Mouse (Mus musculus) cerebellum, adult 2 months (tissue): ENCODE measurements at regions not wholly inside any gene's neighbourhood (a gene's known extent, or its start where the extent isn't known, plus 50 kb on each side); places are given as distances from the start of the nearest gene placed in this dataset.
A peak's percentile ranks its signal among the peaks of the same experiment; 100 is the strongest.

ENCODE experiments used
- DNase-seq, 2 experiments: peaks; one replicate each; pipeline ENCODE4 v3.0.0; 2021
- H3K27ac ChIP-seq: fragments of 200-500 bp; 2 replicates; pipeline ENCODE4 v1.5.1; 2012; ENCODE audit warnings: low read length, control low read depth, inconsistent platforms; ENCODE audit not compliant: insufficient read depth
- H3K27me3 ChIP-seq: fragments of 200-500 bp; 2 replicates; pipeline ENCODE4 v1.6.1; 2012; ENCODE audit warnings: inconsistent platforms, mild to moderate bottlenecking, low read length, moderate library complexity; ENCODE audit not compliant: control insufficient read depth, insufficient read depth
- H3K4me1 ChIP-seq: fragments of 200-500 bp; 2 replicates; pipeline ENCODE4 v1.6.1; 2011; ENCODE audit warnings: low read length; ENCODE audit not compliant: control insufficient read depth, insufficient read depth
- H3K4me3 ChIP-seq: fragments of 200-500 bp; replicated peaks from 2 replicates; pipeline ENCODE3; 2011; ENCODE audit warnings: mild to moderate bottlenecking, low read depth, low read length, control low read depth; ENCODE audit not compliant: insufficient read depth
- CTCF ChIP-seq: fragments of 200-500 bp; IDR thresholded peaks from 2 replicates; pipeline ENCODE4 v1.5.1; 2011; ENCODE audit warnings: low read depth, mild to moderate bottlenecking, control low read depth, low read length, moderate library complexity, borderline replicate concordance; ENCODE audit not compliant: insufficient read depth
- POLR2A ChIP-seq: fragments of 200-500 bp; IDR thresholded peaks from 2 replicates; pipeline ENCODE4 v1.6.1; 2011; ENCODE audit warnings: low read length, control low read depth, borderline replicate concordance; ENCODE audit not compliant: insufficient read depth
- WGBS: fragments of 180-500 bp; shearing (Covaris S2); methylation state at CpG from one replicate; pipeline ENCODE4 v1.1.7; 2018; 5-methylcytosine and 5-hydroxymethylcytosine counted together

GRCm38 (mm10) chr12:92156726-92157125 lies 307.8 kb upstream of the Sel1l start:
- Histone ChIP-seq H3K27ac (no peak overlapping the region), H3K27me3 (no peaks in the 10 kb centered on the region), H3K4me3 (no peak overlapping the region), H3K4me1 (0 out of 2 replicates have a peak, but pooled peaks cover 3% of the 10 kb centered on the region)
- peak in 1 of 2 experiments; percentile 35 for DNase-seq
- TF ChIP-seq POLR2A (no peak), CTCF (no peak)

- H3K4me1 ChIP-seq: 0 out of 2 replicates have a peak, but pooled peaks cover 3% of the 10 kb centered on the region
- DNase-seq: no peak
- H3K4me3 ChIP-seq: no peak overlapping the region
- 70% methylated on average over 2 of the region's 2 CpGs for whole genome bisulfite sequencing
- H3K27me3 ChIP-seq: no peaks in the 10 kb centered on the region
- TF ChIP-seq CTCF: no peak
- TF ChIP-seq POLR2A: no peak
- no peak overlapping the region for H3K27ac ChIP-seq
These were observed 303.9 kb upstream of the Sel1l start for GRCm38 (mm10) chr12:92152922-92153235.

- DNase-seq: peak in 1 of 2 experiments; percentile 31
- 27% methylated on average over 4 of the region's 4 CpGs for WGBS
- TF ChIP-seq POLR2A: no peak
- no peak for TF ChIP-seq CTCF
- Histone ChIP-seq H3K27me3 (no peaks in the 10 kb centered on the region), H3K27ac (no peak overlapping the region), H3K4me3 (no peak overlapping the region), H3K4me1 (0 out of 2 replicates have a peak, but pooled peaks cover 3% of the 10 kb centered on the region)
These were observed 303.3 kb upstream of the Sel1l start for GRCm38 (mm10) chr12:92152043-92152921.

- TF ChIP-seq CTCF (no peak), POLR2A (no peak)
- no peaks in the 10 kb centered on the region for H3K27me3 ChIP-seq
- no peak overlapping the region for H3K4me3 ChIP-seq
- H3K27ac ChIP-seq: 0 out of 2 replicates have a peak overlapping the region, but pooled peaks have one; percentile 13
- no peak for DNase-seq
- WGBS: 72% methylated on average over 4 of the region's 4 CpGs
- H3K4me1 ChIP-seq: no peaks in the 10 kb centered on the region
These were observed 288.6 kb upstream of the Sel1l start for GRCm38 (mm10) chr12:92137539-92137938.

GRCm38 (mm10) chr12:92127648-92128047 lies 278.7 kb upstream of the Sel1l start:
- no peak overlapping the region for H3K27ac ChIP-seq
- no peak for DNase-seq
- TF ChIP-seq CTCF (no peak), POLR2A (no peak)
- H3K4me1 ChIP-seq: no peaks in the 10 kb centered on the region
- no peaks in the 10 kb centered on the region for H3K27me3 ChIP-seq
- no peak overlapping the region for H3K4me3 ChIP-seq
- 81% methylated on average over 6 of the region's 6 CpGs for WGBS

- TF ChIP-seq POLR2A (no peak), CTCF (no peak)
- no peaks in the 10 kb centered on the region for H3K4me1 ChIP-seq
- no peaks in the 10 kb centered on the region for H3K27me3 ChIP-seq
- DNase-seq: no peak
- 79% methylated on average over 6 of the region's 6 CpGs for WGBS
- H3K4me3 ChIP-seq: no peak overlapping the region
- H3K27ac ChIP-seq: no peak overlapping the region
These were observed 271.3 kb upstream of the Sel1l start for GRCm38 (mm10) chr12:92120164-92120815.

GRCm38 (mm10) chr12:92109615-92110014 lies 260.7 kb upstream of the Sel1l start:
- no peaks in the 10 kb centered on the region for H3K4me1 ChIP-seq
- TF ChIP-seq CTCF: no peak
- TF ChIP-seq POLR2A: no peak
- H3K27ac ChIP-seq: no peak overlapping the region
- DNase-seq: peak in 1 of 2 experiments; percentile 8
- no peak overlapping the region for H3K4me3 ChIP-seq
- 47% methylated on average over 3 of the region's 3 CpGs for WGBS
- H3K27me3 ChIP-seq: no peaks in the 10 kb centered on the region

GRCm38 (mm10) chr12:92100080-92100479 lies 251.1 kb upstream of the Sel1l start:
- DNase-seq: no peak
- Histone ChIP-seq H3K27ac (no peak overlapping the region), H3K4me3 (no peak overlapping the region), H3K27me3 (no peaks in the 10 kb centered on the region), H3K4me1 (no peaks in the 10 kb centered on the region)
- 58% methylated on average over 4 of the region's 4 CpGs for WGBS
- TF ChIP-seq POLR2A: no peak
- TF ChIP-seq CTCF: no peak
